17 mouse cellular contexts compared by ENCODE assay signal in the genomic region with DNA sequence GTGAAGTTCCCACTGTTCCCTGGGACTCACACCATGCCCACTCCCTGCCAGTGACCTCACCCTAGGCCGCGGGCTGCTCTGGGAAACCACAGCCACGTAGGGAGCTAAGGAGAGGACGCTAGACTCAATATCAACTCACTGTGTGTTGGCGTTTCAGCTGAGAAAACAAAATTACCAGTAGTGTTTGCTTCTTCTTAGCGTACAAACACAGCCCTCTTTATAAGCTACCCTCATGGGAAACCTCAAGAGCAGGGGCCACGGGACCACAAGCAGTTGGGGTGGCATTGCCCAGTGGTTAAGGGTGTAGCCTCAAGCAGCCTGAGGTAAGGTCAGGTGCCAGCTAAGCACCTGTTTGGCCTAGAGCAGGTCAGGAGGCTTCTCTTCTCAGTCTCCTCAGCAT.
"Had no signal": no experiment of that assay in that cellular context is flagged by ENCODE, and none has a peak within 500 bp of the region (broad histone marks: within the 10 kb centered on the region; RNA-seq: fewer than 3 reads in every experiment).

No protein-coding gene starts in this region.

- DNase-seq: retina, postnatal 1 day; right cerebral cortex, adult 18-20 months; right cerebral cortex, postnatal 14 days; right cerebral cortex, postnatal 25 days; right cerebral cortex, postnatal 4 days; spleen, adult 18-20 months; thymus, adult 18-20 months; thymus, adult 2 months; thymus, postnatal 14 days; thymus, postnatal 25 days; thymus, postnatal 36 days; thymus, postnatal 4 days had no signal

- H3K36me3 ChIP-seq: neural tube, embryonic 12.5 days; neural tube, embryonic 13.5 days; neural tube, embryonic 15.5 days; stomach, embryonic 15.5 days had no signal

- H3K9me3 ChIP-seq: neural tube, embryonic 15.5 days; stomach, embryonic 15.5 days had no signal

- H3K27me3 ChIP-seq: neural tube, embryonic 12.5 days; neural tube, embryonic 13.5 days; neural tube, embryonic 15.5 days; stomach, embryonic 15.5 days had no signal

- H3K4me1 ChIP-seq: neural tube, embryonic 12.5 days; neural tube, embryonic 13.5 days; neural tube, embryonic 15.5 days; stomach, embryonic 15.5 days had no signal

- H3K27ac ChIP-seq: neural tube, embryonic 12.5 days; neural tube, embryonic 13.5 days; neural tube, embryonic 15.5 days; stomach, embryonic 15.5 days; stomach, postnatal 0 days had no signal

- H3K9ac ChIP-seq: neural tube, embryonic 12.5 days; neural tube, embryonic 13.5 days; neural tube, embryonic 15.5 days; stomach, embryonic 15.5 days had no signal

- H3K4me2 ChIP-seq: neural tube, embryonic 12.5 days; neural tube, embryonic 13.5 days; neural tube, embryonic 15.5 days; stomach, embryonic 15.5 days had no signal

- H3K4me3 ChIP-seq: neural tube, embryonic 12.5 days; neural tube, embryonic 13.5 days; neural tube, embryonic 15.5 days; stomach, embryonic 15.5 days had no signal
